Mouse (Mus musculus) olfactory bulb, adult 2 months (tissue): ENCODE data around the gene Cdkl4. TPM values are rescaled to one million over a fixed set of nuclear protein-coding genes. Genes with fewer than 3 reads are reported as not detected.

Source experiments
- H3K27ac ChIP-seq: fragments of 200-500 bp; 2 replicates; pipeline ENCODE4 v1.5.1; 2012; ENCODE audit warnings: low read depth, low read length; ENCODE audit not compliant: insufficient read depth
- H3K4me1 ChIP-seq: fragments of 200-500 bp; 2 replicates; pipeline ENCODE4 v1.6.1; 2012; ENCODE audit warnings: low read length; ENCODE audit not compliant: control insufficient read depth, insufficient read depth
- H3K4me3 ChIP-seq: fragments of 200-500 bp; 2 replicates; pipeline ENCODE4 v1.5.1; 2012; ENCODE audit warnings: mild to moderate bottlenecking, low read depth, low read length, moderate library complexity; ENCODE audit not compliant: insufficient read depth
- CTCF ChIP-seq: fragments of 200-500 bp; IDR thresholded peaks from 2 replicates; pipeline ENCODE4 v1.5.1; 2012; ENCODE audit warnings: low read depth, mild to moderate bottlenecking, low read length, moderate library complexity; ENCODE audit not compliant: insufficient read depth
- POLR2A ChIP-seq: fragments of 200-500 bp; IDR thresholded peaks from 2 replicates; pipeline ENCODE4 v1.6.1; 2012; ENCODE audit warnings: mild to moderate bottlenecking, low read depth, low read length, moderate library complexity; ENCODE audit not compliant: insufficient read depth
- WGBS: fragments of 180-500 bp; shearing (Covaris S2); methylation state at CpG from one replicate; pipeline ENCODE4 v1.1.7; 2018; 5-methylcytosine and 5-hydroxymethylcytosine counted together
- polyA plus RNA-seq: library from polyadenylated mRNA; stranded (reverse); fragments of >200 nt; gene quantifications from 2 replicates; pipeline ENCODE4 v1.2.4, GENCODE M21; 2012; ENCODE audit warnings: low replicate concordance; ENCODE audit not compliant: missing spikeins, insufficient read depth, insufficient read length

The Cdkl4 gene
- polyA plus RNA-seq, 1 experiment = not detected

DNA sequence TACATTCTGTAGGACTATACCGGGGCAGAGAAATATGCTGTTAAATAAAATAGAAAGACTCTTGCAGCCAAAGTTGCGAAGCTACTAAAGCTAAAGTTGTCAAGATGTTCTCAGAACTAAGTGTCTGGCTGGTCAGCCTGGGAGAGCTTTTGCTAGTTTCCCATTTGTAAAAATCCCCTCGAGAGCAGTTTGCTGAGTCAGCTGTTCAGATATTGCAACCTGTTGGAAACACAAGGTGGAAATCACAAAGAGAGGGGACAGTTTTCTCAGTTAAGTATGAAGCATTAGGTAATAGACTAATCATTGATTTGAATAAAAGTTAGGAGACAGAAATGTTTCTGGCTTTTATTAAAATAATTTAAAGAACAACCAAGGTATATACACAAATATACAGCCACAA, 54.4 kb downstream of the Cdkl4 start:
- H3K4me1 ChIP-seq = no peaks in the 10 kb centered on the region
- no peak for TF ChIP-seq CTCF
- TF ChIP-seq POLR2A = no peak
- no peak overlapping the region for H3K27ac ChIP-seq
- WGBS = 83% methylated on average over 3 of the region's 3 CpGs
- no peak overlapping the region for H3K4me3 ChIP-seq

DNA sequence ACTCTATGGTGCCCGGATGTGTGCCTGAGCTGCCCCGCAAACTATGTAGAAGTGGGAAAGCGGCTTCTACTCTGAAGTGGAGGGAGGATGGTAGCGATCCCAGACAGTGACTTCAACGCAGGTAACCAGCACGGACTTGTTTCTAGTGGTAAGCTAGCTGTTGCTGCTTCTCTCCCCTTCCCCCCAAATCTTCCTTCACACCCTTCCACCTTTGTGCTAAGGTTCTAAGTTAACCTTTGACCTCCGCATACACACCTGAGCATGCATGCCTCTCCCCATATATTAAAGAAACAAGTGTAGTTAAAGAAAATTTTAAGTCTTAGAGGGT, 55.4 kb downstream of the Cdkl4 start:
- H3K4me3 ChIP-seq = no peak overlapping the region
- no peak overlapping the region for H3K27ac ChIP-seq
- WGBS = 60% methylated on average over 7 of the region's 7 CpGs
- no peaks in the 10 kb centered on the region for H3K4me1 ChIP-seq
- TF ChIP-seq CTCF (no peak), POLR2A (no peak)

DNA sequence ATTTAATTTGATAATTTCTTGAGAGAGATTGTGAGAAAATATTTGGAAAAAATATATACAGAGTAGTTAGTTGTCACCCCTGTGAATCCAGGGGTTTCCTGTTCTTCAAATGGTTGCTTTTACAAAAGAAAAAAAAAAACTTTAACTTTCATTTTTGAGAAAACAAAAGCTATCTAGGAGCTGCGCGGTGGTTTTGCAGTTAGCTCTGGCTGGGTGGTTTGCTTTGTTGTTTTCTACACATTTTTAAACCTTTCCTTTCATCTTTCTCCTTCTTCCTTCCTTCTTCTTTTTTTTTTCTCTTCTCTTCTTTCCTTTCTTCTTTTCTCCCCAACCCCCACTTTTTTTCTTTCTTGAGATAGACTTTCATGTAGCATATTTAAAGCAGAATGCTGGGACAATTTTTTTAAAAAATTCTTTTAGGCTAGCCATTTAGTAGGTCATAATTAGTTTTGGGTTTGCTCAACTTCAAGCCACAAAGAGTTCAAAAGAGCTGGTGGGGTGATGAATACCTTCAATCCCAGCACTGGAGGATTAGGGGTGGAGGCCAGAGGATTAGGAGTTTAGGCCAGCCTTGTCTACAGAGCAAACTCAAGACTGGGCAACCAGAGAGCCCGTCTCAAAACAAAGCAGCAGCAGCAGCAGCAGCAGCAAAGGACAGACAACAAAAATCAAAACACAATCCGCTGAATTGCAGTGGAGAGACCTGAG, 55.9 kb downstream of the Cdkl4 start:
- TF ChIP-seq POLR2A = no peak
- TF ChIP-seq CTCF = no peak
- Histone ChIP-seq H3K4me3 (no peak overlapping the region), H3K4me1 (no peaks in the 10 kb centered on the region), H3K27ac (no peak overlapping the region)
- 35% methylated on average over 4 of the region's 4 CpGs for WGBS

DNA sequence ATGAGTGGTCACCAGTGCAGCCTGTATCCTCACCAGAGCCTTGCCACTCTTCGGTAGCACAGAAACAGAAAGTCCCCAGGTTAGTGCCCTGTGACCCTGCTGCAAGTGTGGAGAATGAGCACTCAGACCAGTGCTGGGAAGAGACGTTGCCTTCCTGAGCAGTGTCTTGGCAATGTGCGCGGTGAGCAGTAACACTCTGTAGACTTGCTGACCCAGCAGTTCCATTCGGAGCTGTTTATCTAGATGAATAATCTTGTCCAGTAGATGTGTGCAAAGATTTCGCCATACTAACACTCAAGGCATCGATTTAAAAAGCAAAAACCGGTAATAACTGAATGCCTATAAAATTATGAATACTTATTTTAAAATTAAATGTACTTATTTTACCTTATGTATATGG, 57.1 kb downstream of the Cdkl4 start:
- no peak overlapping the region for H3K4me3 ChIP-seq
- WGBS = 87% methylated on average over 8 of the region's 8 CpGs
- no peaks in the 10 kb centered on the region for H3K4me1 ChIP-seq
- no peak overlapping the region for H3K27ac ChIP-seq
- TF ChIP-seq CTCF = no peak
- no peak for TF ChIP-seq POLR2A

GRCm38 (mm10) chr17:80518811-80519210, 58.8 kb downstream of the Cdkl4 start:
- WGBS = 96% methylated on average over 12 of the region's 12 CpGs
- H3K4me3 ChIP-seq = no peak overlapping the region
- no peaks in the 10 kb centered on the region for H3K4me1 ChIP-seq
- TF ChIP-seq POLR2A (no peak), CTCF (no peak)
- no peak overlapping the region for H3K27ac ChIP-seq

DNA sequence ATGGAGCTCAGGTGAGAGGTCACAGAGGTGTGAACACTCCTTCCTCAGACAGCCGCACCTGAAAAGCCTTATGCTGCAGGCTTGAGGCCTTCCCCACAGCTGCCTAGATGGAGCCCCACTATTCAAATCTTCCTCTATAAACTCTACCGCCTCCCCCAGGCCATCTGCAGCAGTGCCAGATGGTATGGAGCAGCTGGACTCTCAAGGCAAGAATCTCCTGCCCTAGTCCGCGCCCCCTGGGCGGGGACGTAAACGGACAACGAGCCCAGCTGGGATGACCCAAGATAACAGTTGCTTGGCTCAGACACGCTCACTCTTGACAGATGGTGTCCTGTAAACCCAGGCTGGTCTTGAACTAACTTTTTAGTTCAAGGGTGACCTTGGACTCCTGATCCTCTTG, 60.4 kb downstream of the Cdkl4 start:
- no peak overlapping the region for H3K4me3 ChIP-seq
- H3K27ac ChIP-seq = no peak overlapping the region
- 92% methylated on average over 9 of the region's 9 CpGs for WGBS
- no peaks in the 10 kb centered on the region for H3K4me1 ChIP-seq
- TF ChIP-seq POLR2A (no peak), CTCF (no peak)

DNA sequence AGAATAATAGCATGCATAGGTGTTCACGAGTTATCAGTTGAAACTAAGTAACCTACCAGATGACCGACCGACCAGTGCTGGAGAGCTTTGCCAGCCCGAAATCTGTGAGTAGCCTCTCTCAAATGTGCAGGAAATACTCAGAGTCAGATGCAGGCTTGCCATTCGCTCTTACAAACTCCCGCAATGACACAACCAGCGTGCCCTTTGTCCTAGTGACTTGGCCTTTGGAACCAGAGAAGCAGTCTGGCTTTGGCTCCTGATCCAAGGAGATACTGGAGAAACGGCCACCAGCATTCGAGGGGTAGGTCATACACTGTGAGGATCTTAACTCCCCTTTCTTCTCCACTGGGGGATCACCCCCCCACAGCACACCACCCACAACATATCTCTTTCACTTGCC, 61.7 kb downstream of the Cdkl4 start:
- TF ChIP-seq POLR2A = no peak
- no peak for TF ChIP-seq CTCF
- 91% methylated on average over 9 of the region's 9 CpGs for WGBS
- Histone ChIP-seq H3K4me3 (no peak overlapping the region), H3K4me1 (no peaks in the 10 kb centered on the region), H3K27ac (no peak overlapping the region)

DNA sequence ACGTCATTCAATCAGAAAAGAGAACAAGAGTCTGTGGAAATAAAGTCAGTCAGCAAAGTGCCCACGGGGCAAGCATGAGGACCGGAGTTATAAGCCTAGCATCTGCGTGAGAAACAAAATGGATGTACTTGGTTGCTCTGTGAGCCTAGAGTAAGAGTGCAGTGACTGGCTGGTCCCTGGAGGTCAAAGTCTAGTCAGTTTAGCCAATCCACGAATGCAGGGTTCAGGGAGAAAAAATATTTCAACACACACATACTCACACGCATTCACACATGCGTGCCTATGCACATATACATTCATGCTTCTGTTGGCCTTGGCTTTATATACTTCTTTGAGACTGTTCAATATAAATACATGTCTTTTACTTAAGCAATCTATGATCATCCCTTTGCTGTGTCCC, 62.1 kb downstream of the Cdkl4 start:
- no peaks in the 10 kb centered on the region for H3K4me1 ChIP-seq
- 96% methylated on average over 7 of the region's 7 CpGs for WGBS

GRCm38 (mm10) chr17:80513766-80514165, 63.8 kb downstream of the Cdkl4 start:
- Histone ChIP-seq H3K4me1 (no peaks in the 10 kb centered on the region), H3K4me3 (no peak overlapping the region), H3K27ac (no peak overlapping the region)
- no peak for TF ChIP-seq CTCF
- TF ChIP-seq POLR2A = no peak
- WGBS = 86% methylated on average over 8 of the region's 8 CpGs

More for the DNA sequence above, 62.1 kb downstream of the Cdkl4 start:
- Histone ChIP-seq H3K4me3 (no peak overlapping the region), H3K27ac (no peak overlapping the region)
- TF ChIP-seq POLR2A (no peak), CTCF (no peak)

- TF ChIP-seq POLR2A (no peak), CTCF (no peak)
- Histone ChIP-seq H3K4me1 (no peaks in the 10 kb centered on the region), H3K4me3 (no peak overlapping the region), H3K27ac (no peak overlapping the region)
- WGBS = 88% methylated on average over 3 of the region's 3 CpGs
Measured at GRCm38 (mm10) chr17:80510459-80510855, 67.2 kb downstream of the Cdkl4 start.
